Mouse (Mus musculus): Measurements from ENCODE around the gene Ptpru.

GRCm38 (mm10) chr4:131818926-131819325 lies 19.2 kb downstream of the Ptpru start:
- TF ChIP-seq CTCF (IDR thresholded peaks at IDR 0.05; ENCODE audit: extremely low read depth, insufficient read length, insufficient replicate concordance, low read depth, low read length) (no peak), POLR2A (IDR thresholded peaks at IDR 0.05; ENCODE audit: low read depth, low read length) (no peak)
